Mouse (Mus musculus) lung, postnatal 14 days (tissue): Measurements from ENCODE around the gene Poglut1.
"Not testable (repeated sequence)": the region's sequence is repeated elsewhere in the genome, so short reads cannot be mapped to it uniquely, and the experiment has no call there.

Experiments used
- DNase-seq: peaks from one replicate; pipeline ENCODE4 v3.0.0; 2021

The Poglut1 gene

DNA sequence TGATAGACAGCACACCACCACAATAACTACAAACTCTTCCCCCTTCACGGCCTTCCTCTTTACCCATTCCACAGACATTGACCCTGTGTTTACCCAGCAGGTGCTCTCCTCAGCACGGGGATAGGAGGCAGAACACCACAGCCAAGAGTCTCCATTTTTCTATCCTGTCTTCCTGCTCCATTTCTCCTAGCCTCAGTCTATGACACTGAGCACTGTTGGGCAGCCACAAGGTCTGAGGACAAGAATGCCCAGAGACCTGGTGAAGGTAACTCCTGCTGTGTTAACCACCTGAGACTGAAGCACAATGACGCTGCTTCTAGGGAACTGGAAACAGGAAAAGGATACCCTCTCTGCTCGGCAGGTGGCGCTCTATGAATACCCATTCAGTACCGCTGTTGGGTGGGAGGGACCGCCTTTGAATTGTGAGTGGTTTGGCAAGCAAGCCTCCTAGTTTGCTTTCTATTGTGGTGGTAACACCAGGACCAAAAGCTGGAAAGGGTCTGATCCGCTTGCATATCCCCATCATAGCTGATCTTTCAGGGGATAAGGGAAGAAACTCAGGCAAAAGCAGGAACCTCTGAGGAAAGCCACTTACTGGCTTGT lies 13.4 kb downstream of the Poglut1 start:
- peak; percentile 87 for DNase-seq

DNA sequence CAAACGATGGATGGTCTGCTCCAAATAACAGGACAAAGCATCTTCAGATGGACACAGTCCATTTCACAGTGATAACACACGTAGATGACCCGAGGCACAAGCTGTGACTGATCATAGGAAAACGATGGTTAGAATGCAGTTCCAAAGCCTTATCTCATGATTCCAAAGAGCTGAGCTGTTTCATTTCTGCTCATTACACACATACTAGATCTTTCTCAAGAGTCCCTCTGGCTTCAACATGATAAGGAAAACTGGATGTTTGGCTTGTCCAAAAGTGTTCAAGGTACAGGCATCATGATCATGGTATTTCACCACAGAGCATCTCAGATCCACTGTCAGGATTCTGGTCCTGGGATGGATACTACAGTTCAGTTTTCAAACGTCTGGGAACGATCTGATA lies 23.8 kb downstream of the Poglut1 start:
- DNase-seq = no peak

GRCm38 (mm10) chr16:38522129-38523084 lies 27.7 kb downstream of the Poglut1 start, which contains the start of gene Timmdc1:
Gene Timmdc1 (minus strand): TSS chr16:38522663.
- peak; percentile 95 for DNase-seq

DNA sequence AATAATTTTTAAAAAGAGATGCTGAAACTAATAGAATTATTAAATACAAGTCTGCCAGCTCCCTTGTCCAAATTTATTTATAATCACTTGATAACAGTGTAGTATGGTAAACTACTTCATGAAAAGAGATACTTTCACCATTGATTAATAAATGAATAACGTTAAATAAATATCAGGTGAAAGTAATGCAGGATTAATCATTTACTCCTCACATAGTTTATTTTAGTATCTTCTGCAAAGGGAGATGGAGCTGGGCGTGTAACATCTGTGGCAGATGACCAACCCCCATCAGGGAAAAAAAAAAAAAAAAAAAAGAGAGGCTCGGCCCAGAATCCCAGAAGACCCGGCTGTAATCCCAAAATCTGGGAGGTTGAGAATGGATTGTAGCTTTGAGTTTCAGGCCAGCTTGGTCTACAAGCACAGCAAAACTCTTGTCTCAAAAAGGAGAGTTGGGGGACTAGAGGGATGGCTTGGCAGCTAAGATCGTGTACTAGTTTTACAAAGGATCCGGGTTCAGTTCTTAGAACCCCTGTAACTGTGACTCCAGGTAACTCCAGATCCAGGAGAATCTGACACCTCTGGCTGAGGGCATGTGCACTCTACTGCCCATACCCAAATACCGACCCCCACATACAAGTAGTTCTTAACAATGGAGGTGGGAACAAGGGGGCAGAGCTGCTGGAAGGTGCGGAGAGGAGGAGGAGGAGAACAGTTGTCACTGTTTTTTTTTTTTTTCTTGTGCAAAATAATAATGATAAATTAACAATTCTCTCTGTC lies 28.7 kb downstream of the Poglut1 start:
- no peak for DNase-seq

GRCm38 (mm10) chr16:38519140-38519539 lies 30.9 kb downstream of the Poglut1 start:
- no peak for DNase-seq

- DNase-seq = no peak
Observed at GRCm38 (mm10) chr16:38510846-38511245, 39.2 kb downstream of the Poglut1 start.

GRCm38 (mm10) chr16:38506041-38506634 lies 43.9 kb downstream of the Poglut1 start:
- DNase-seq = peak; percentile 66

DNA sequence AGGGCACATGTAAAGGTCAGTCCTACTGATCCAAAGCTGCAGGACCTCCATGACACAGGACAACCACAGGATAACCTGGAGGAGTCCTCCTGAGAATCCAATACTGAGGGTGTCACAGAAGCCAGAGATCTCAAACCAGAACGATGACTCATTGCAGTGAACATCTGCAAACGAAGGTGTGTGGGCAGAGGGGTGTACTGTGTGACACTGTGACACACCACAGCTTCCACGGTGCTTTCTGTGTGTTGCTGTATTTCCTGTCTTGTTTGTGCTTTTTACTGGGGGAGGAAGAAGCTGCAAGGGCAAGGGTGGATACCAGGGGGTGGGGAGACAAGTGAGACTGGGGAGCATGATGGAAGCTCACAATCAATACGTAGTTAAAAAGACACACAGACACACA lies 46.5 kb downstream of the Poglut1 start:
- DNase-seq = no peak

DNA sequence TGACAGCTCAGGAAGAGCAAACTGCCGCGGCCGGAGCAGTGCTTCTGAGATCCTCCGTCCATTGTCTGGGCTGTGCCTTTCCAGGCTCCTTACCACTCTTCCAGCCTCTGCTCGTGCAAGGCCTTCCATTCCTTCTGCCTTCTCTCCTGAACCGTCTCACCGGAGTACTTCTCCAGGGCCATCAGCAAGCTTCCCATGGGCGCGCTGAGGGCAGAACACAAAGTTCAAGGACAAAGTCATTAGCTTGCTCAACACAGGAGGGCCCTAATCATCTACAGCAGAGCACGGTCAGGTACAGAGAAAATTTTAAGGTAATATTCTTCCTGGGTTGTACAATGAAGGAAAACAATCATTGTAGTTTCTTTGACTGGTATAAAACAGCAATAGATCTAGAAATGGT lies 47.6 kb downstream of the Poglut1 start:
- DNase-seq = no peak

- DNase-seq = no peak
Observed at GRCm38 (mm10) chr16:38496604-38497140, 53.4 kb downstream of the Poglut1 start.

DNA sequence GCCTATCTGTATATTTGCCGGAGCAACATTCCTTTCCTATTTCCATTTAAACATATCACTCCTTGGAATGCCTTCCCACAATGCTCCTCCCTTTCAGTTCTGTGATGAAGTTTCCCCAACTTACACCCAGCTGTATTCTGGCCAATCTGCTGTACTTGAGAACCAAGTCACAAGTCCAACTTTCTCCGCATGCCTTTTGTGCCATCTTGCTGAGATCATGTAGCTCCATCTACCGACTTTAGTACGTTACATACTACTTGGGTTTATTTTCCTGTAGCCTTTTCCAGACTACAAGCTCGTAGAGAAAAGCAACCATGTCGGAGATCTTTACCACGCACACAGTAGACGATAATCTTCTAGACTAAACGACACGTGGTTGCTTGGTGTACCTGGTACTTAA lies 56.2 kb downstream of the Poglut1 start:
- DNase-seq = no peak

- no peak for DNase-seq
Observed at GRCm38 (mm10) chr16:38492551-38492950, 57.5 kb downstream of the Poglut1 start.

DNA sequence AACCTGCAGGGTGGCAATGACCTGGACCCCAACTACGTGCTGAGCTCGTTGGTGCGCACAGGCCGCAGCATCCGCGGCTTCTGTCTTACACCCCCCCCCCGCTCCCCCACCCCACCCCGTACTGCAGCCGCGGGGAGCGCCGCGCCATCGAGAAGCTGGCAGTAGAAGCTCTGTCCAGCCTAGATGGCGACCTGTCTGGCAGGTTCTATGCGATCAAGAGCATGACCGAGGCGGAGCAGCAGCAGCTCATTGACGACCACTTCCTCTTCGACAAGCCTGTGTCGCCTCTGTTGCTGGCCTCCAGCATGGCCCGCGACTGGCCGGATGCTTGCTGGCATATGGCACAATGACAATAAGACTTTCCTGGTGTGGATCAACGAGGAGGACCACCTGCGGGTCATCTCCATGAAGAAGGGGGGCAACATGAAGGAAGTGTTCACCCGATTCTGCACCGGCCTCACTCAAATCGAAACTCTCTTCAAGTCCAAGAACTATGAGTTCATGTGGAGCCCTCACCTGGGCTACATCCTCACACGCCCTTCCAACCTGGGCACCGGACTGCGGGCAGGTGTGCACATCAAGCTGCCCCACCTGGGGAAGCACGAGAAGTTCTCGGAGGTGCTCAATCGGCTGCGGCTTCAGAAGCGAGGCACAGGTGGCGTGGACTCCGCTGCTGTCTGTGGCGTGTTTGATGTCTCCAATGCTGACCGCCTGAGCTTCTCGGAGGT lies 66.3 kb downstream of the Poglut1 start:
- DNase-seq = peak; percentile 4

DNA sequence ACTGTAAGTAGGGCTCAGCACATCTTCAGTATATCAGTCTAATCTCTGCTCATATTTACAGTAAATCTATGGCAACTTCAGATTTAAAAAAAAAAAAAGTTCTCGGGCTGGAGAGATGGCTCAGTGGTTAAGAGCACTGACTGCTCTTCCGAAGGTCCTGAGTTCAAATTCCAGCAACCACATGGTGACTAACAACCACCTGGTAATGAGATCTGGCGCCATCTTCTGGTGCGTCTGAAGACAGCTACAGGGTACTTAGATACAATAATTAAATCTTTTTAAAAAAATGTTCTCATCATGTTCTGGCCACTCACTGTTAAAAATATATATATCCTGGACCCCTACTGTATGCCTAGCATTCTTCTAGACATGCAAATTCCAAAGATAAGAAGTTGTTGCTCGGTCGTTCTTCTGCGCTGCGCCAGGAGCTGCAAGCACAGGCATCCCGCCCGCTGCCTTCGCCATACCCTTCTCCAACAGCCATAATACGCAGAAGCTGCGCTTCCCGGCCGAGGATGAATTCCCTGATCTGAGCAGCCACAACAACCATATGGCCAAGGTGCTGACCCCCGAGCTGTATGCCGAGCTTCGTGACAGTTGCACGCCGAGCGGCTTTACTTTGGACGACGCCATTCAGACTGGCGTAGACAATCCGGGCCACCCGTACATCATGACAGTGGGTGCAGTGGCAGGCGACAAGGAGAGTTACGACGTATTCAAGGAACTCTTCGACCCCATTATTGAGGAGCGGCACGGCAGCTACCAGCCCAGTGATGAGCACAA lies 67.1 kb downstream of the Poglut1 start:
- DNase-seq = peak; percentile 61

DNA sequence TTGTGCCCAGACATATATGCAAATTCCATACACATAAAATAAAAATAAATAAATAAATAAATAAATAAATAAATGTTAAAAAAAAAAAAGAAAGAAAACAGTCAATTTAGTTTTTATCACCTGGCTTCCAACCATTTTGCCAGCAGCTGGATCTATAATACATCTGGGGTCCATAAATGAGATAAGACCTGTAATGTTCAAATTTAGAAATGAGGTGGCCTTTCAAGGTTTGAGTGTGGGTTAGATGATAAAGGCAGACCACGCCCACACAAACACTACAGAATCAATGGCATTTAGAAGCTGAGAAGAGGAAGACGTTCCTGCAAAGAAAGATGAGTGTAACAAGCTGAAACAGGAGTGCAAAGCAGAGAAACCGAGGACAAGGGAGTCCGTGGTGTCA lies 68.7 kb downstream of the Poglut1 start:
- DNase-seq = no peak

DNA sequence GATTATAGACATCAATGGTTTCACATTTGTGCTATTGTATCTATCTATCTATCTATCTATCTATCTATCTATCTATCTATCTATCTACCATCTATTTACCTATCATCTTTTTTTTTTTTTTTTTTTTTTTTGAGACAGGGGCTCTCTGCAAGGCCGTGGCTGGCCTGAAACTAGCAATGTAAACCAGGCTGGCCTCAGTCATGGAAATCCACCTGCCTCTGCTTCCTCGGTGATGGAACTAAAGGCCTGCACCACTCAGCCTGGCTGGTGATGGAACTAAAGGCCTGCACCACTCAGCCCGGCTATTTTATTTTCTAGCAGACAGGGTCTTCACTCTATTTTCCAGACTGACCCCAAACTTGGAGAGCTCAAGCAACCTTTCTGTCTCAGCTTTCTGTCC lies 71.8 kb downstream of the Poglut1 start:
- DNase-seq = no peak

GRCm38 (mm10) chr16:38477241-38477608 lies 72.8 kb downstream of the Poglut1 start:
- not testable (repeated sequence) for DNase-seq

DNA sequence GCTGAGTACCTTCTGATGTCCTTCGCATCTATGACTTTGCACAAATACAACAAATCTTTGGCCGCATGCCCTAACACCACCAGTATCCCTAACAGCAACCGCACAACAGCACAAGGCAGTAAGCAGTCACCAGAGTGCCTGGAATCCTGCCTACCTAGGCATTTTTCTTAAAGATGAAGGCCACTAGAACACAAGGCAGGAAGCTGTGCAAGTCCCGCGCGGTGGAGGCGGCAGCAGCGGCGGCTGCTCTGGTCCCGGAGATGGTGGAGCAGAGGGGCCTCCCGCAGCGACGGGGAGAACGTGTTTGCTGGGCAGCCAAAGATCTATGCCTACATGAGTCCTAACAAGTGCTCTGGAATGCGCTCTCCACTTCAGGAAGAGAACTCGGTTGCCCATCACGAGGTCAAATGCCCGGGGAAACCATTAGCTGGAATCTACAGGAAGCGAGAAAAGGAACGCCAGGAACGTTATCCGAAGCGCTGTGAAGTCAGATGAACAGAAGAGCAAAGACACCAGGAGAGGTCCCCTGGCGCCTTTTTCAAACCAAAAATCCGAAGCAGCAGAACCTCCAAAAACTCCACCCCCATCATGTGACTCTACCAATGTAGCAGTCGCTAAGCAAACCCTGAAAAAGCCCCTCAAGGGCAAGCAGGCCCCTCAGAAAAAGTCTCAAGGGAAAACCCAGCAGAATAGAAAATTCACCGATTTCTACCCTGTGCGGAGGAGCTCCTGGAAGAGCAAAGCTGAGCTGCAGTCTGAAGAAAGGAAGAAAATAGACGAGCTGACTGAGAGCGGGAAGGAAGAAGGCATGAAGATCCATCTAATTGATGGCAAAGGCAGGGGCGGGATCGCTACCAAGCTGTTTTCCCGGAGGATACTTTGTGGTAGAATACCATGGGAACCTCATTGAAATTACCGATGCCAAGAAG lies 73.5 kb downstream of the Poglut1 start:
- peak; percentile 41 for DNase-seq

- DNase-seq = no peak
Observed at GRCm38 (mm10) chr16:38475681-38476311, 74.3 kb downstream of the Poglut1 start.
